Mouse (Mus musculus) myocyte (in vitro differentiated cells): Measurements from ENCODE around the gene Plekhh1. TPM values are rescaled to one million over a fixed set of nuclear protein-coding genes. Genes with fewer than 3 reads are reported as not detected.

Source experiments
- H3K27me3 ChIP-seq: one replicate; pipeline ENCODE4 v1.6.1; 2011; ENCODE audit not compliant: control insufficient read depth, insufficient read depth, insufficient read length
- H3K36me3 ChIP-seq: one replicate; pipeline ENCODE4 v1.6.1; 2011; ENCODE audit not compliant: control insufficient read depth, insufficient read depth
- H3K4me2 ChIP-seq: one replicate; pipeline ENCODE4 v1.6.1; 2011; ENCODE audit warnings: low read depth, control low read depth
- H3K4me3 ChIP-seq: one replicate; pipeline ENCODE4 v1.5.1; 2011; ENCODE audit warnings: mild to moderate bottlenecking, control low read depth, moderate library complexity
- H3K79me2 ChIP-seq: one replicate; pipeline ENCODE4 v1.6.1; 2011; ENCODE audit not compliant: control insufficient read depth, insufficient read depth
- H3ac ChIP-seq: one replicate; pipeline ENCODE4 v1.6.1; 2011; ENCODE audit not compliant: control insufficient read depth, insufficient read length
- CEBPB ChIP-seq: IDR thresholded peaks from 2 replicates; pipeline ENCODE4 v1.6.1; 2011; ENCODE audit warnings: mild to moderate bottlenecking, moderate library complexity; ENCODE audit not compliant: poor library complexity, insufficient read depth, severe bottlenecking
- E2F4 ChIP-seq: IDR thresholded peaks from one replicate; pipeline ENCODE4 v1.6.1; 2011; ENCODE audit warnings: mild to moderate bottlenecking, control low read depth, moderate library complexity; ENCODE audit not compliant: insufficient read depth
- MAX ChIP-seq: IDR thresholded peaks from one replicate; pipeline ENCODE4 v1.6.1; 2011; ENCODE audit warnings: low read depth, mild to moderate bottlenecking, control low read depth
- MYOD1 ChIP-seq, 3 experiments: IDR thresholded peaks; one replicate each; pipeline ENCODE4 v1.6.1; 2011; ENCODE audit warnings: control low read depth in 2 of 3, low read depth in 2 of 3, mild to moderate bottlenecking in 2 of 3, moderate library complexity in 1 of 3; ENCODE audit not compliant: insufficient read length in 2 of 3, control insufficient read depth in 1 of 3
- MYOG ChIP-seq, 3 experiments: IDR thresholded peaks; one replicate each; pipeline ENCODE4 v1.6.1; 2011; ENCODE audit warnings: control low read depth in 2 of 3, low read depth in 2 of 3, mild to moderate bottlenecking in 2 of 3; ENCODE audit not compliant: insufficient read length in 2 of 3, control insufficient read depth in 1 of 3, insufficient read depth in 1 of 3
- POLR2A ChIP-seq: IDR thresholded peaks from one replicate; pipeline ENCODE4 v1.6.1; 2011; ENCODE audit warnings: low read depth, mild to moderate bottlenecking, control low read depth, moderate library complexity; ENCODE audit not compliant: insufficient read length
- POLR2AphosphoS2 ChIP-seq: IDR thresholded peaks from one replicate; pipeline ENCODE4 v1.6.1; 2011; ENCODE audit warnings: low read depth, control low read depth; ENCODE audit not compliant: insufficient read length
- REST ChIP-seq: IDR thresholded peaks from one replicate; pipeline ENCODE4 v1.6.1; 2011; ENCODE audit warnings: mild to moderate bottlenecking, control low read depth, moderate library complexity; ENCODE audit not compliant: insufficient read depth, insufficient read length
- SRF ChIP-seq: IDR thresholded peaks from one replicate; pipeline ENCODE4 v1.6.1; 2011; ENCODE audit warnings: low read depth; ENCODE audit not compliant: control insufficient read depth, insufficient read length
- TCF12 ChIP-seq: IDR thresholded peaks from one replicate; pipeline ENCODE4 v1.6.1; 2011; ENCODE audit warnings: mild to moderate bottlenecking, control low read depth; ENCODE audit not compliant: poor library complexity, insufficient read depth, severe bottlenecking
- TCF3 ChIP-seq: IDR thresholded peaks from one replicate; pipeline ENCODE4 v1.6.1; 2011; ENCODE audit warnings: low read depth, control low read depth; ENCODE audit not compliant: insufficient read length
- USF1 ChIP-seq: IDR thresholded peaks from one replicate; pipeline ENCODE4 v1.6.1; 2011; ENCODE audit warnings: low read depth, mild to moderate bottlenecking, control low read depth, moderate library complexity
- polyA plus RNA-seq: library from polyadenylated mRNA; unstranded; fragments of >200 nt; fragmentation: generic; extraction: Trizol; gene quantifications from one replicate; pipeline ENCODE4 v1.2.1, GENCODE M21; 2012; ENCODE audit warnings: missing spikeins

The Plekhh1 gene
- polyA plus RNA-seq, 1 experiment, result 3.5 TPM

GRCm38 (mm10) chr12:79073362-79073761, 44.4 kb downstream of the Plekhh1 start:
- H3K4me2 ChIP-seq, result no peak overlapping the region
- H3K36me3 ChIP-seq, result peaks cover 17% of the 10 kb centered on the region
- H3ac ChIP-seq, result no peak overlapping the region
- H3K79me2 ChIP-seq, result no peaks in the 10 kb centered on the region
- TF ChIP-seq SRF, result no peak
- no peak for TF ChIP-seq POLR2A
- no peak overlapping the region for H3K4me3 ChIP-seq
- H3K27me3 ChIP-seq, result no peaks in the 10 kb centered on the region

- H3K36me3 ChIP-seq, result no peaks in the 10 kb centered on the region
- H3K4me2 ChIP-seq, result peak within 1 kb of the TSS; percentile 83
- H3K79me2 ChIP-seq, result no peaks in the 10 kb centered on the region
- H3K4me3 ChIP-seq, result peak within 1 kb of the TSS; percentile 31
- H3K27me3 ChIP-seq, result no peaks in the 10 kb centered on the region
- TF ChIP-seq MYOD1 (IDR thresholded peaks at IDR 0.05; ENCODE audit: control insufficient read depth in 1 of 3, insufficient read length in 2 of 3, low read depth in 2 of 3) (no peak), POLR2A (peak; percentile 63), USF1 (no peak), CEBPB (no peak), REST (no peak), POLR2AphosphoS2 (peak; percentile 47), TCF3 (no peak)
- peak within 1 kb of the TSS; percentile 80 for H3ac ChIP-seq
These were observed 60.3 kb downstream of the Plekhh1 start, which contains the start of gene Pigh for GRCm38 (mm10) chr12:79089182-79089812. TSS of gene Pigh (minus strand) at chr12:79089651.

DNA sequence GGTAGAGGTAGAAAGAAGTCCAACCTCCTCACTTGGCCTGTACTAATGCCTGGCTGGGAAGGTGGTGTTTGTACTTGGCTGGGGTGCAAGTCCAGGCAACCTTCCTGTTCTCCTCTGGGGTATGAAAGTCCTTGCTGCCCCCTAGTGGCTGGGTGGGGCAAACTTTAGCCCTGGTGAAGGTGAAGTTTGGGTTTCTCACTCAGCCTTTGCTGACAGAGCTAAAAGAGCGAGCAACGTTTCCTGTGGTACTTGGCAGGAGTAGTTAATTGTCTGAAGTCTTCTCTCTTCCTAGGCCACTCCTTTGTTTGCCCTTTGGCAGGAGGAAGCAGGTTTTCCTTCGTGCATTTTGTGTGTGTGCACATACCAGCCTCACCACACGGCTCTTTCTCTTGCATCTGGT, 63.6 kb downstream of the Plekhh1 start:
- no peak overlapping the region for H3K4me3 ChIP-seq
- H3K27me3 ChIP-seq, result no peaks in the 10 kb centered on the region
- no peak overlapping the region for H3K4me2 ChIP-seq
- H3ac ChIP-seq, result no peak overlapping the region
- TF ChIP-seq CEBPB, result no peak
- TF ChIP-seq USF1, result no peak
- TF ChIP-seq POLR2A, result no peak
- no peak for TF ChIP-seq E2F4
- TF ChIP-seq TCF12, result no peak
- no peak for TF ChIP-seq REST
- TF ChIP-seq TCF3, result no peak
- no peaks in the 10 kb centered on the region for H3K79me2 ChIP-seq
- H3K36me3 ChIP-seq, result no peaks in the 10 kb centered on the region

- Histone ChIP-seq H3K79me2 (no peaks in the 10 kb centered on the region), H3ac (no peak overlapping the region), H3K27me3 (no peaks in the 10 kb centered on the region), H3K4me3 (no peak overlapping the region), H3K36me3 (no peaks in the 10 kb centered on the region), H3K4me2 (no peak overlapping the region)
- TF ChIP-seq POLR2A (no peak), TCF3 (no peak), TCF12 (no peak), USF1 (no peak), REST (no peak), POLR2AphosphoS2 (no peak), MYOD1 (IDR thresholded peaks at IDR 0.05; ENCODE audit: control insufficient read depth in 1 of 3, insufficient read length in 2 of 3, low read depth in 2 of 3) (no peak), MYOG (IDR thresholded peaks at IDR 0.05; ENCODE audit: control insufficient read depth in 1 of 3, insufficient read depth in 1 of 3, insufficient read length in 2 of 3, low read depth in 2 of 3) (no peak), CEBPB (no peak), MAX (no peak), SRF (no peak), E2F4 (no peak)
These were observed 68.3 kb downstream of the Plekhh1 start for GRCm38 (mm10) chr12:79097106-79097752.

DNA sequence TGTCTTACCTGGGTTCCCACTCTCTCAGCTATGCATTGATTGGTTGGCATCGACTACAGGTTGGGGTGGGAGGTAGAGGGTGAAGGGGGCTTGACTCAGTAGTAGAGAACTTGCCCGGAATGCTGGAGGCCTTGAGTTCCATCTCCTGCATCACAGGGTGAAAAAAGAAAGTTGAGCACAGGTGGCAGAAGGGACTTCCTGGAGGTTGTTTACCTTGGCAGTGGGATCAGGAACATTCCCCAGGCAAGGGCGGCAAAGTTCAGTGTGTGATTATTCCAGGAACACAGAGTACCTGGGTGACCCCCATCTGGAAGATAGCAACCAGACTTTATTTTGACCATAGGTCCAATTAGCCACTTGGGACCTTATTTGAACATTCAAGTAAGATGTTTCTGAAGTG, 74.8 kb downstream of the Plekhh1 start:
- Histone ChIP-seq H3K36me3 (no peaks in the 10 kb centered on the region), H3ac (no peak overlapping the region), H3K4me3 (no peak overlapping the region), H3K4me2 (no peak overlapping the region), H3K27me3 (no peaks in the 10 kb centered on the region), H3K79me2 (no peaks in the 10 kb centered on the region)
- TF ChIP-seq MYOD1 (IDR thresholded peaks at IDR 0.05; ENCODE audit: control insufficient read depth in 1 of 3, insufficient read length in 2 of 3, low read depth in 2 of 3) (no peak), POLR2A (no peak), MYOG (IDR thresholded peaks at IDR 0.05; ENCODE audit: control insufficient read depth in 1 of 3, insufficient read depth in 1 of 3, insufficient read length in 2 of 3, low read depth in 2 of 3) (no peak), REST (no peak)
